Mouse (Mus musculus): Measurements from ENCODE around the gene Serpinb6b.

DNA sequence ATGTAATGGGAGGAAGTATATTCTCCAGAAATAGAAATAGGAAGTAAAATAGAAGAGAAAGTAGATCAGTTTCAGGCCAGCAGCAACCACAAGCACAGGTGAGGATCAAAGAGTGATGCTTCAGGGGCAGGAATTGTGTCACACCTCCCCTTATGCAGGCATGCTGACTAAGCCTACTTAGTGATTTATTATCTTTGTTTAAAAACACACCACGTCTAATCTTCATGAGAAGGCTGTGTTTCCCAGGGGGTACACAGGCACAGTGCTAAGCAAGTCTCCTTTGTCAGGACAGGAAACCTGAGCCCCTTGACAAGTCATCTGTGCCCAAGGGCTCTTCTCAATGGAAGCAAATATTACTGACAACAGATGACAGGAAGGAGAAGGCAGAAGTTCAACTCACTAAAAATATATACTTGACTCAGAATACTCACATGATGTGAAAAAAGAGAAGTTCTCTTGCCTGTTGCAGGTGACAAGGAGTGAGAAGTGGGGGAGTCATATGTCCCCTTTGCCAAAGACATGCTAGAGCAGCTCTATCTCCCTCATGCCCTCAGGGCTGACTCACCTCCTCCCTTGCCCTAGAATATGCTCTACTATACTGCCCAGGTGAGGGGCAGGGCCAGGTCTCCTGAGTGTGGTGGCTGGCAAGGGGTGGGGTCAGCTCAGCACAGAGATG lies 30.2 kb upstream of the Serpinb6b start:
- TF ChIP-seq ZC3H11A (IDR thresholded peaks at IDR 0.05; ENCODE audit: borderline replicate concordance, low read depth, low read length) (no peak), CHD2 (IDR thresholded peaks at IDR 0.05; ENCODE audit: low read depth, low read length) (no peak), ZNF384 (IDR thresholded peaks at IDR 0.05; ENCODE audit: low read depth, low read length) (no peak), MAFK (IDR thresholded peaks at IDR 0.05; ENCODE audit: insufficient read depth, low read depth, low read length) (no peak)

All from ES-E14 (cell line).